Mouse (Mus musculus): ENCODE results near the gene Spns2. TPM values are rescaled to one million over a fixed set of nuclear protein-coding genes. Genes with fewer than 3 reads are reported as not detected.

Gene Spns2
- total and polyA plus RNA-seq, 3 experiments: 0.07 to 0.17 (median 0.14) TPM

DNA sequence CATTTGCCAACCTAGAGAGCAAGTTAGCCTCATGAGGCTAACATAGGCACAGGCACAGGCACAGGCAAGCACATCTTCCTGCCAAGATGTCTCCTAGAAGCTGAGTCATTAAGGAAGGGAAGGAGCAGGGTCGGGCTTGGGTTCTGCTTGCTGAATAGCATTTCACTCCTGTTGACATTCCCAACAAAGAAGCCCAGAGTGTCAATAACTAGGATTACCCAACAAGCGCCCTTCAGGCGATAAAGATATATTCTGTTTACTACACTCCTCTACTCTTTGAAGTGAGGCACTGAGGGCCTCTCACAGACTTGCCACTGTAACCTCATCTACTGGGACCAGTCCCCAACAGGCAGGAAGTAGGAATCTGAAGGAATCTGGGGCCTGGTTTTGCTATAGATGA lies 6.4 kb upstream of the Spns2 start:
- Histone ChIP-seq H3K4me1 (ENCODE audit: control insufficient read depth in 1 of 2, insufficient read depth in 2 of 2) (peaks cover 2 to 11% of the 10 kb centered on the region in 2 experiments; a peak in 2 of 4 replicates), H3K4me3 (replicated peaks in 1 of 3; ENCODE audit: low read depth in 2 of 3, low read length in 2 of 3, poor library complexity in 1 of 3) (no peak overlapping the region), H3K4me2 (ENCODE audit: insufficient read depth, low read depth, poor library complexity, severe bottlenecking) (no peak overlapping the region), H3K36me3 (replicated peaks in 1 of 2; ENCODE audit: control insufficient read depth in 1 of 2, insufficient read depth in 1 of 2, low read length in 1 of 2) (no peaks in the 10 kb centered on the region), H3K9ac (ENCODE audit: insufficient read depth, low read depth) (no peak overlapping the region), H3K9me3 (replicated peaks; ENCODE audit: low read length) (no peaks in the 10 kb centered on the region), H3K27ac (ENCODE audit: insufficient read depth, low read depth) (no peak overlapping the region), H3K27me3 (replicated peaks) (peaks cover 56% of the 10 kb centered on the region), H3K79me2 (replicated peaks; ENCODE audit: control insufficient read depth, extremely low read depth, insufficient read depth, poor library complexity, severe bottlenecking) (no peaks in the 10 kb centered on the region)
- dilution Hi-C loops (cut with MboI; ENCODE audit: extremely low pct_ligation_motif_present, extremely low pct_unique_long_range_greater_than_20kb, low sequenced_read_pairs): no loop called here
- DNase-seq (ENCODE audit: extremely low read depth): no peak
- in situ Hi-C loops (cut with MboI; ENCODE audit: low pct_ligation_motif_present, low pct_unique_long_range_greater_than_20kb, low sequenced_read_pairs): no loop called here
- TF ChIP-seq BHLHE40 (IDR thresholded peaks at IDR 0.05; ENCODE audit: low read depth, low read length): no peak
- TF ChIP-seq IRF4 (IDR thresholded peaks at IDR 0.05; ENCODE audit: low read depth, low read length): no peak
- no peak for TF ChIP-seq MAFK (IDR thresholded peaks at IDR 0.05; ENCODE audit: insufficient replicate concordance, low read length)
- TF ChIP-seq TBP (conservative IDR thresholded peaks at IDR 0.05; ENCODE audit: low read depth, low read length): no peak
- no peak for TF ChIP-seq ZC3H11A (IDR thresholded peaks at IDR 0.05; ENCODE audit: low read depth, low read length)
- TF ChIP-seq MAZ (IDR thresholded peaks at IDR 0.05; ENCODE audit: low read depth, low read length): no peak
- TF ChIP-seq TCF12 (IDR thresholded peaks at IDR 0.05; ENCODE audit: low read depth, low read length): no peak
- no peak for TF ChIP-seq USF1 (IDR thresholded peaks at IDR 0.05; ENCODE audit: low read depth, low read length)
- TF ChIP-seq ETS1 (conservative IDR thresholded peaks at IDR 0.05; ENCODE audit: low read depth, low read length): no peak
- TF ChIP-seq MEF2A (IDR thresholded peaks at IDR 0.05; ENCODE audit: borderline replicate concordance, low read depth, low read length): no peak
- no peak for TF ChIP-seq CHD2 (IDR thresholded peaks at IDR 0.05; ENCODE audit: low read length)

DNA sequence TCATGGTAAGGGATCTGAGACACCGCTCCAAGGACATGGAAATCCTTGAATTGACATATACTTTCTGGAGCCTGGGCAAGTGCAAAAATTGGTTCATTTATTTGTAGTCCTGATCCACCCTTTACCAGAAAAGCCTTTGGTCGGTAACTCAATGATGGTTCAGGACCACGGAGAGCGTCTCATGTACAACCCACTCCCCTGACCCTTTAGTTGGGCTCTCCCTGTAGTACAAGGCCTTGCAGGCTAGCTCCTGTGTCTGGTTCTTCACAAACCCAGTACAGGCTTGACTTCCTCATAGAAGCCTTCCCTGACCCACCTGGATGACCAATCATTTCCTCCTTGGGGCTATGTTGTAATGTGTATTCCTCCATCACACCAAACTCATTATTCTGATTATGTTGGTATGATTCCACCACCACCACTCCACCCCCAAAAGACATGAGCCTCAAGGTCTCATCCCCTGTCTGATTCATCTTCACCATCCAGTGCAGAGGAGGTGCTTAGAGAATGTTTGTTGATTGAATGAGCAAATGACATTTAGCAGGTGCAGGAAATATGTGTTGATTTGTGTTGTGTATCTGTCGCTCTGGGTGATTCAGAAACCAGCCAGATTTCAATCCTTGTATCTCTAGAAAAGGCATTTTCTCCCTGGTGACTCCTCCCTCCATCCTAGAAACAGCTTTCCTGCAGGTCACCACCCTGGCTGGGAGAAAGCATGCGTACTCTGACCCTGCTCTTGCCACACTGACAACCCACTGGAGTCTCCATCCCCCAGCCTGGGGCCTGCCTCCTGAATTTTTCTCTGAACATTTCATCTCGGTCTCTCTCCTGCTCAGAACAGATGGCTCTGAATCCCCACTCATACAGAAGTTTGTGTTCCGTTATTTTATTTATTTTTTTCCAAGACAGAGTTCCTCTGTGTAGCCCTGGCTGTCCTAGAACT lies 4.6 kb upstream of the Spns2 start:
- Histone ChIP-seq H3K4me3 (replicated peaks in 1 of 3; ENCODE audit: low read depth in 2 of 3, low read length in 2 of 3, poor library complexity in 1 of 3) (no peak overlapping the region), H3K79me2 (replicated peaks; ENCODE audit: control insufficient read depth, extremely low read depth, insufficient read depth, poor library complexity, severe bottlenecking) (no peaks in the 10 kb centered on the region), H3K9ac (ENCODE audit: insufficient read depth, low read depth) (no peak overlapping the region), H3K4me1 (ENCODE audit: control insufficient read depth in 1 of 2, insufficient read depth in 2 of 2) (0 out of 4 replicates have a peak, but pooled peaks cover 0 to 3% of the 10 kb centered on the region in 2 experiments), H3K4me2 (ENCODE audit: insufficient read depth, low read depth, poor library complexity, severe bottlenecking) (no peak overlapping the region), H3K27ac (ENCODE audit: insufficient read depth, low read depth) (no peak overlapping the region), H3K27me3 (replicated peaks) (peaks cover 69% of the 10 kb centered on the region), H3K36me3 (replicated peaks in 1 of 2; ENCODE audit: control insufficient read depth in 1 of 2, insufficient read depth in 1 of 2, low read length in 1 of 2) (no peaks in the 10 kb centered on the region), H3K9me3 (replicated peaks; ENCODE audit: low read length) (peaks cover 5% of the 10 kb centered on the region)
- DNase-seq (ENCODE audit: extremely low read depth): peak; percentile 26
- TF ChIP-seq RCOR1 (conservative IDR thresholded peaks at IDR 0.05; ENCODE audit: low read depth, low read length) (no peak), ZKSCAN1 (IDR thresholded peaks at IDR 0.05; ENCODE audit: borderline replicate concordance, low read depth, low read length) (no peak), ZC3H11A (IDR thresholded peaks at IDR 0.05; ENCODE audit: low read depth, low read length) (no peak), IRF4 (IDR thresholded peaks at IDR 0.05; ENCODE audit: low read depth, low read length) (no peak), SIN3A (IDR thresholded peaks at IDR 0.05; ENCODE audit: low read length) (no peak), SMC3 (IDR thresholded peaks at IDR 0.05; ENCODE audit: low read depth, low read length) (no peak), USF1 (IDR thresholded peaks at IDR 0.05; ENCODE audit: low read depth, low read length) (no peak), MXI1 (IDR thresholded peaks at IDR 0.05; ENCODE audit: low read depth, low read length) (no peak), TCF12 (IDR thresholded peaks at IDR 0.05; ENCODE audit: low read depth, low read length) (no peak), ZMIZ1 (IDR thresholded peaks at IDR 0.05; ENCODE audit: low read depth, low read length) (no peak), USF2 (conservative IDR thresholded peaks at IDR 0.05; ENCODE audit: low read depth, low read length) (no peak), NELFE (IDR thresholded peaks at IDR 0.05; ENCODE audit: low read depth, low read length) (no peak), NRF1 (IDR thresholded peaks at IDR 0.05; ENCODE audit: low read depth, low read length) (no peak), KAT2A (IDR thresholded peaks at IDR 0.05; ENCODE audit: insufficient replicate concordance, low read length) (no peak), GABPA (IDR thresholded peaks at IDR 0.05; ENCODE audit: insufficient replicate concordance, low read depth, low read length) (no peak), MYC (IDR thresholded peaks at IDR 0.05; ENCODE audit: low read depth, low read length) (no peak), UBTF (IDR thresholded peaks at IDR 0.05; ENCODE audit: low read depth, low read length) (no peak), PAX5 (IDR thresholded peaks at IDR 0.05; ENCODE audit: low read length) (no peak), CHD2 (IDR thresholded peaks at IDR 0.05; ENCODE audit: low read length) (no peak)
- in situ Hi-C loops (cut with MboI; ENCODE audit: low pct_ligation_motif_present, low pct_unique_long_range_greater_than_20kb, low sequenced_read_pairs): no loop called here
- dilution Hi-C loops (cut with MboI; ENCODE audit: extremely low pct_ligation_motif_present, extremely low pct_unique_long_range_greater_than_20kb, low sequenced_read_pairs): no loop called here

Measured in CH12.LX (cell line).